Mouse (Mus musculus): ENCODE results near the gene Elof1.

GRCm38 (mm10) chr9:22086012-22086411, 31.0 kb downstream of the Elof1 start:
- no peak for TF ChIP-seq POLR2A (IDR thresholded peaks at IDR 0.05; ENCODE audit: low read depth, low read length)
- no peak for TF ChIP-seq CTCF (IDR thresholded peaks at IDR 0.05; ENCODE audit: extremely low read depth, insufficient read length, insufficient replicate concordance, low read depth, low read length)
